Mouse (Mus musculus) neural tube, embryonic 13.5 days (tissue): Measurements from ENCODE around the gene Gm17268. TPM values are rescaled to one million over a fixed set of nuclear protein-coding genes. Genes with fewer than 3 reads are reported as not detected.

Experiments
- ATAC-seq: fragments of 200-750 bp; cut with Nextera tagmentation; 2 replicates; pipeline ENCODE4 v1.8.0; 2017; ENCODE audit warnings: low read depth, mild to moderate bottlenecking, moderate TSS enrichment, moderate library complexity
- H3K27ac ChIP-seq: fragments of 300-500 bp; sonication (generic); replicated peaks from 2 replicates; pipeline ENCODE4 v1.5.1; 2015; ENCODE audit warnings: moderate library complexity, mild to moderate bottlenecking, inconsistent platforms
- H3K27me3 ChIP-seq: fragments of 300-500 bp; sonication (generic); 2 replicates; pipeline ENCODE4 v1.6.1; 2015; ENCODE audit warnings: mild to moderate bottlenecking, inconsistent platforms
- H3K36me3 ChIP-seq: fragments of 300-500 bp; sonication (generic); 2 replicates; pipeline ENCODE4 v1.6.1; 2015; ENCODE audit warnings: mild to moderate bottlenecking, inconsistent platforms
- H3K4me1 ChIP-seq: fragments of 300-500 bp; sonication (generic); replicated peaks from 2 replicates; pipeline ENCODE4 v1.6.1; 2015; ENCODE audit warnings: inconsistent platforms
- H3K4me2 ChIP-seq: fragments of 300-500 bp; sonication (generic); 2 replicates; pipeline ENCODE4 v1.6.1; 2015; ENCODE audit warnings: inconsistent platforms, mild to moderate bottlenecking, moderate library complexity
- H3K4me3 ChIP-seq: fragments of 300-500 bp; sonication (generic); 2 replicates; pipeline ENCODE4 v1.5.1; 2015; ENCODE audit warnings: mild to moderate bottlenecking, inconsistent platforms
- H3K9ac ChIP-seq: fragments of 300-500 bp; sonication (generic); 2 replicates; pipeline ENCODE4 v1.6.1; 2015; ENCODE audit warnings: moderate library complexity, mild to moderate bottlenecking, inconsistent platforms
- H3K9me3 ChIP-seq: fragments of 300-500 bp; sonication (generic); 2 replicates; pipeline ENCODE4 v1.6.1; 2016; ENCODE audit warnings: inconsistent platforms
- WGBS: fragments of 180-500 bp; shearing (Covaris S2); methylation state at CpG from one replicate; pipeline ENCODE4 v1.1.7; 2015; 5-methylcytosine and 5-hydroxymethylcytosine counted together
- polyA plus RNA-seq: library from polyadenylated mRNA; unstranded; fragments of >200 nt; fragmentation: Nextera tagmentation; extraction: Ambion mirVana; gene quantifications from 2 replicates; pipeline ENCODE4 v1.2.1, GENCODE M21; 2015

Gm17268 gene
- polyA plus RNA-seq, 1 experiment from 2014 or later: not detected

- Histone ChIP-seq H3K27ac (no peak overlapping the region), H3K4me3 (no peak overlapping the region), H3K9ac (no peak overlapping the region), H3K4me2 (no peak overlapping the region), H3K9me3 (no peaks in the 10 kb centered on the region), H3K36me3 (no peaks in the 10 kb centered on the region), H3K4me1 (no peaks in the 10 kb centered on the region), H3K27me3 (no peaks in the 10 kb centered on the region)
- ATAC-seq: no peak
- WGBS: 77% methylated on average over 4 of the region's 4 CpGs
Observed at GRCm38 (mm10) chr11:81999469-81999868, 38.9 kb downstream of the Gm17268 start.

GRCm38 (mm10) chr11:81998646-81999045, 39.7 kb downstream of the Gm17268 start:
- H3K27ac ChIP-seq: no peak overlapping the region
- no peak overlapping the region for H3K4me3 ChIP-seq
- no peak for ATAC-seq
- no peaks in the 10 kb centered on the region for H3K27me3 ChIP-seq
- no peaks in the 10 kb centered on the region for H3K9me3 ChIP-seq
- H3K9ac ChIP-seq: no peak overlapping the region
- no peaks in the 10 kb centered on the region for H3K4me1 ChIP-seq
- WGBS: 91% methylated on average over 3 of the region's 3 CpGs
- no peak overlapping the region for H3K4me2 ChIP-seq
- H3K36me3 ChIP-seq: no peaks in the 10 kb centered on the region

GRCm38 (mm10) chr11:81997085-81997484, 41.3 kb downstream of the Gm17268 start:
- no peak for ATAC-seq
- no peak overlapping the region for H3K27ac ChIP-seq
- no peak overlapping the region for H3K4me2 ChIP-seq
- no peaks in the 10 kb centered on the region for H3K4me1 ChIP-seq
- H3K9me3 ChIP-seq: no peaks in the 10 kb centered on the region
- H3K9ac ChIP-seq: no peak overlapping the region
- no peaks in the 10 kb centered on the region for H3K36me3 ChIP-seq
- no peaks in the 10 kb centered on the region for H3K27me3 ChIP-seq
- H3K4me3 ChIP-seq: no peak overlapping the region
- WGBS: 86% methylated on average over 5 of the region's 5 CpGs

- Histone ChIP-seq H3K27ac (no peak overlapping the region), H3K4me2 (no peak overlapping the region), H3K36me3 (no peaks in the 10 kb centered on the region), H3K9ac (no peak overlapping the region), H3K9me3 (no peaks in the 10 kb centered on the region), H3K4me1 (no peaks in the 10 kb centered on the region), H3K27me3 (no peaks in the 10 kb centered on the region), H3K4me3 (no peak overlapping the region)
- ATAC-seq: 0 out of 2 replicates have a peak, but pooled peaks have one; percentile 67
- WGBS: 64% methylated on average over 10 of the region's 10 CpGs
Observed at GRCm38 (mm10) chr11:81996172-81996841, 42.1 kb downstream of the Gm17268 start.

GRCm38 (mm10) chr11:81983146-81983545, 55.2 kb downstream of the Gm17268 start:
- Histone ChIP-seq H3K9ac (no peak overlapping the region), H3K4me2 (no peak overlapping the region), H3K27me3 (0 out of 2 replicates have a peak, but pooled peaks cover 4% of the 10 kb centered on the region), H3K4me3 (no peak overlapping the region), H3K36me3 (no peaks in the 10 kb centered on the region), H3K27ac (no peak overlapping the region), H3K4me1 (peaks cover 9% of the 10 kb centered on the region), H3K9me3 (no peaks in the 10 kb centered on the region)
- WGBS: 40% methylated on average over 5 of the region's 5 CpGs
- no peak for ATAC-seq

GRCm38 (mm10) chr11:81982191-81982590, 56.2 kb downstream of the Gm17268 start:
- no peak overlapping the region for H3K4me2 ChIP-seq
- ATAC-seq: no peak
- H3K27ac ChIP-seq: no peak overlapping the region
- 0 out of 2 replicates have a peak, but pooled peaks cover 4% of the 10 kb centered on the region for H3K27me3 ChIP-seq
- H3K4me3 ChIP-seq: no peak overlapping the region
- H3K9me3 ChIP-seq: no peaks in the 10 kb centered on the region
- WGBS: 27% methylated on average over 11 of the region's 11 CpGs
- H3K4me1 ChIP-seq: peaks cover 9% of the 10 kb centered on the region
- no peak overlapping the region for H3K9ac ChIP-seq
- no peaks in the 10 kb centered on the region for H3K36me3 ChIP-seq

Other genes starting within 250 kb of the Gm17268 start
- 0.27 and 0.37 TPM in 2 replicates for gene 5530401A14Rik, start 177.9 kb downstream of the Gm17268 start, polyA plus RNA-seq
- 8.6 and 9.1 TPM in 2 replicates for gene Asic2, start 70.1 kb downstream of the Gm17268 start, polyA plus RNA-seq
- gene Ccl2, start 3.0 kb downstream of the Gm17268 start, polyA plus RNA-seq: 2.6 and 3.1 TPM in 2 replicates
- 1.3 and 3.1 TPM in 2 replicates for gene Ccl7, start 7.2 kb upstream of the Gm17268 start, polyA plus RNA-seq
- 1.1 and 1.4 TPM in 2 replicates for gene Ccl11, start 19.3 kb upstream of the Gm17268 start, polyA plus RNA-seq
- 1.3 and 3.6 TPM in 2 replicates for gene Ccl12, start 63.3 kb upstream of the Gm17268 start, polyA plus RNA-seq
- not detected in 2 replicates for gene Ccl8, start 76.6 kb upstream of the Gm17268 start, polyA plus RNA-seq